Mouse (Mus musculus) forebrain, postnatal 0 days (tissue): ENCODE measurements around the gene Hoxd3. TPM values are rescaled to one million over a fixed set of nuclear protein-coding genes. Genes with fewer than 3 reads are reported as not detected.

Experiments
- ATAC-seq: fragments of 200-750 bp; cut with Nextera tagmentation; 2 replicates; pipeline ENCODE4 v1.8.0; 2017; ENCODE audit warnings: mild to moderate bottlenecking, moderate library complexity
- DNase-seq: peaks from one replicate; pipeline ENCODE4 v3.0.0-alpha.2; 2015
- H3K27ac ChIP-seq: fragments of 300-500 bp; sonication (generic); 2 replicates; pipeline ENCODE4 v1.5.1; 2014; ENCODE audit warnings: low read depth, mild to moderate bottlenecking, antibody characterized with exemption, low read length, moderate library complexity, mixed read lengths
- H3K27me3 ChIP-seq: fragments of 300-500 bp; sonication (generic); 2 replicates; pipeline ENCODE4 v1.6.1; 2014; ENCODE audit warnings: mild to moderate bottlenecking, low read length, mixed read lengths; ENCODE audit not compliant: insufficient read depth
- H3K36me3 ChIP-seq: fragments of 300-500 bp; sonication (generic); 2 replicates; pipeline ENCODE4 v1.6.1; 2014; ENCODE audit warnings: mild to moderate bottlenecking, moderate library complexity; ENCODE audit not compliant: insufficient read depth
- H3K4me1 ChIP-seq: fragments of 300-500 bp; sonication (generic); 2 replicates; pipeline ENCODE4 v1.6.1; 2014; ENCODE audit warnings: antibody characterized with exemption; ENCODE audit not compliant: insufficient read depth
- H3K4me2 ChIP-seq: fragments of 300-500 bp; sonication (generic); 2 replicates; pipeline ENCODE4 v1.6.1; 2014; ENCODE audit warnings: low read depth, mild to moderate bottlenecking, moderate library complexity
- H3K4me3 ChIP-seq: fragments of 300-500 bp; sonication (generic); 2 replicates; pipeline ENCODE4 v1.5.1; 2014; ENCODE audit warnings: low read depth, low read length, mixed read lengths
- H3K9ac ChIP-seq: fragments of 300-500 bp; sonication (generic); 2 replicates; pipeline ENCODE4 v1.6.1; 2014; ENCODE audit warnings: mild to moderate bottlenecking
- H3K9me3 ChIP-seq: fragments of 300-500 bp; sonication (generic); 2 replicates; pipeline ENCODE4 v1.6.1; 2016; ENCODE audit warnings: low read length
- CTCF ChIP-seq: sonication (generic); IDR thresholded peaks from 2 replicates; pipeline ENCODE4 v1.5.1; 2016; ENCODE audit warnings: antibody characterized with exemption, control low read depth, low read depth
- WGBS: fragments of 180-500 bp; shearing (Covaris S2); extraction: QIAGEN DNeasy Blood & Tissue Kit; methylation state at CpG from one replicate; pipeline ENCODE4 v1.1.7; 2014; 5-methylcytosine and 5-hydroxymethylcytosine counted together
- polyA plus RNA-seq: library from polyadenylated mRNA; unstranded; fragments of >200 nt; fragmentation: Nextera tagmentation; extraction: Ambion mirVana; gene quantifications from 2 replicates; pipeline ENCODE4 v1.2.1, GENCODE M21; 2015
- total RNA-seq: library from RNA; depleted of rRNA; stranded (reverse); fragments of >200 nt; gene quantifications from 2 replicates; pipeline ENCODE4 v1.2.3, GENCODE M21; 2014

The Hoxd3 gene
- total and polyA plus RNA-seq, 2 experiments from 2014 or later, result not detected

DNA sequence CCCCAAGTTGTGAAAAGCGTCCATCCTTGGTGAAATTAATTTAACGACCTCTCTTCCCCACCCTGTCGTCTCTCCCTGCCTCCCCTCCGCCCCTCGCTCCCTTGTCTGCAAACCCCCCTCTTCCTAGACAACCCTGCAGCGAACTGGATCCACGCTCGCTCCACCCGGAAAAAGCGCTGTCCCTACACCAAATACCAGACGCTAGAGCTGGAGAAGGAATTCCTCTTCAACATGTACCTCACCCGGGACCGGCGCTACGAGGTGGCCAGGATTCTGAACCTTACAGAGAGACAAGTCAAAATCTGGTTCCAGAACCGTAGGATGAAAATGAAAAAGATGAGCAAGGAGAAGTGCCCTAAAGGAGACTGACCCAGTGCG, 12.7 kb upstream of the Hoxd3 start:
- H3K4me1 ChIP-seq, result no peaks in the 10 kb centered on the region
- DNase-seq (no peak), ATAC-seq (no peak)
- H3K27ac ChIP-seq, result no peak overlapping the region
- H3K4me3 ChIP-seq, result no peak overlapping the region
- no peaks in the 10 kb centered on the region for H3K9me3 ChIP-seq
- no peak for TF ChIP-seq CTCF
- no peak overlapping the region for H3K9ac ChIP-seq
- no peaks in the 10 kb centered on the region for H3K36me3 ChIP-seq
- 3% methylated on average over 17 of the region's 17 CpGs for WGBS
- H3K4me2 ChIP-seq, result no peak overlapping the region
- peaks cover 84% of the 10 kb centered on the region for H3K27me3 ChIP-seq

DNA sequence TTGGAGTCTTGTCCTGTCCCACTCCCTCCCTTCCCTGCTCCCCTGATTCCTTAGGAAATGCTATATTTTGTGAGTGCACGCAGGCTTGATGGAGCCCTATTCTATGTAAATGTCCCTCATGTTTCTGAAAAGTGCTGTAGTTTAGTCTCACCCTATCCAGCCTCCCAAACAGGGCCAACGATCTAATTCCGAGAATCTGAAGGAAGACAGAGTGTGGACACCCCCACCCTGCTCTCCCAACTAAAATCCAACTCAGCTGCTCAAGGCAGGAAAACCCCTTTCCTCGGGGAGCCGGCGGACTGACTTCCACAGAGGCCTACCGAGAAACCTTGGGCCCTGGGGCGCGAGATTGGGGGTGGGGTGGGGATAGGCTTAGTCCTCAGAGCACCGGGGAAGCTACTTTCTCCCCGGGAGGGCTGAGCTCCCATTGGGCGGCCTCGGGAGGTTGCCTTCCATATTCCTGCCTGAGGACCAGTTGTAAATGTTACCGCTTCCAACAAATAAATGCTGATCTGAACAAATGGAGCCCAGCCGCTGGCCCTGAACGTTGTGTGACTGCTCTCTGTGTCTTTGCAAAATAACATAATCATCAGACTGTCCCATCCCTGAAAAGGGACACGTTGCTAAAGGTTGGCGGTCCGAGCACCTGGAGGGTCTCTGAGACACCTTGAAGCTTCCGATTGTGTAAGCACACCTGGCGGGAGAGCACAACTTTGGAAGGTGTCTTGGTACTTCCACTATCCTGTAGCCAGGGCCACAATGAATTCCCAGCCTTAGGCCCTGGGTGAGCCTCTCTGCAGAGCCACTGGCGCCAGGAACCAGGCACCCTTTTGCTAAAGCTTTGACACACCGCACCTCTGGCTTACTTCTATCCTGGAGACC, 11.8 kb upstream of the Hoxd3 start:
- ATAC-seq, result no peak
- WGBS, result 2% methylated on average over 23 of the region's 23 CpGs
- Histone ChIP-seq H3K4me1 (no peaks in the 10 kb centered on the region), H3K9me3 (no peaks in the 10 kb centered on the region), H3K9ac (no peak overlapping the region), H3K27me3 (peaks cover 84% of the 10 kb centered on the region), H3K27ac (no peak overlapping the region), H3K4me3 (no peak overlapping the region), H3K4me2 (no peak overlapping the region), H3K36me3 (no peaks in the 10 kb centered on the region)
- TF ChIP-seq CTCF, result no peak
- DNase-seq, result no peak

DNA sequence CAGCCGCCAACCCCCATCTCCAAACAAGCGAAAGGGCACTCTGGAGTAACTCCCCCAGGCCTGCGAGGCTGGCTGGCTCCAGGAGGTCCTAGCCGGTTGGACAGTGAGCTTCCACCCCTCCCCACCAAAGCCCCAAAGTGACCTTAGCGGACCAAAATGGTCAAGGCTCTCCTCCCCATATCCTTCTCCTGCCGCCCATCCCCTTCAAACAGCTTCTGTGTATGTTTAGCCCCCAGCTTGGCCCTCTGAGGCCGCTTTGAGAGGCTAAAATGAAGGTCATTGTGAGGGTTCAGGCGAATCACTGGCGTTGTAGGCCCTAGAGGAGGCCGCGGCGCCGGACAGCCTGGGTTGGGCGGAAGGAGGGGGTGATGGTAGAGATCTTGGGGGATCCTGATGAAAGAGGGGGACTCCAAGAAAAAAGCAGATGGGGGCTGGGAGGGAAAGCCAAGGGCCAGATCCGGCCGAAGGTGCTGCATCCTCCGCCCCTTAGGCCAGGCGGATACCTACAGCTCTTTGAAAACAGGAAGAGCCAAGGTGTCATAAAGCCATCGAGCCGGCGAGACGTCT, 11.1 kb upstream of the Hoxd3 start:
- H3K27me3 ChIP-seq, result peaks cover 80% of the 10 kb centered on the region
- H3K4me1 ChIP-seq, result no peaks in the 10 kb centered on the region
- WGBS, result 3% methylated on average over 22 of the region's 22 CpGs
- no peaks in the 10 kb centered on the region for H3K9me3 ChIP-seq
- H3K36me3 ChIP-seq, result no peaks in the 10 kb centered on the region
- no peak for TF ChIP-seq CTCF
- no peak for DNase-seq
- no peak overlapping the region for H3K9ac ChIP-seq
- H3K4me2 ChIP-seq, result no peak overlapping the region
- H3K27ac ChIP-seq, result no peak overlapping the region
- H3K4me3 ChIP-seq, result no peak overlapping the region
- ATAC-seq, result no peak

DNA sequence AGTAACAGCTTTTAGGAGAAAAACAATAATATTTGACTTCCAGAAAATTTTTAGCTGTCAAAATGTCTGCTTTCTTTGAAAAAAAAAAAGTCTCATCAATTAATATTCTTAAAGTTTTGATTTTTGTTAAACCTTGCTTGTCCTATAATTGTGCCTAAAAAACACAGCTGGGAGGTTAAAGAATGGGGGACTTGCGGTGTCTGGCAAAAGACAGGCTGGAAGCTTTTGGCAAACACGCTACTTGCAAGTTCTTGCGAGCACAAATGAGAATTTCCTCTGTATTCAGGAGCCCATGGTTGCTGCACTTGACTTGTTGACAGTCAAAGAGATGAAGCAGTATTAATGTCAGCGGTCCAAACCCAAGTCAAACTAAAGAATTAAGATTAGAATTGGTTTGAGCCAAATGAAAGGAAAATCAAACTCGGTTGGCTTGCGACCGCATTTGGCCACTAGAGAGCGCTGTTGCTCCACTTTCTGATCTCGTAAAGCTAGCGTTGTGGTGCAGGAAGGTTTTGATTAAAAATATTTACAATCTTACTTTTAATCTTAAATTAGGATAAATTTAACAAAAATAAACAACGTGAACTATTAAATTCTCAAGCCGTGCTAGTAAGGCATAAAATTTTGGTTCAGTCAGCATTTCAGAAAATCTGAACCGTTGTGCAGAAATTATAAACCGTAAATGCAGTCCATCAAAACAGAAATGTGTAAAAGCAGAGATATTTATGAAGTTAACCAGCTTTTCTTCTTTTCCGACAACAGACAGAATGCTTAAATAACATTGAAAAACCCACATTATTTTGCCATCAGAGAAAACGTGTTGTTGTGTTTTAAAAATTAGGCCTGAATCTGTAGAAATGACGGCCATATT, 9.5 kb upstream of the Hoxd3 start:
- peak; percentile 91 for TF ChIP-seq CTCF

DNA sequence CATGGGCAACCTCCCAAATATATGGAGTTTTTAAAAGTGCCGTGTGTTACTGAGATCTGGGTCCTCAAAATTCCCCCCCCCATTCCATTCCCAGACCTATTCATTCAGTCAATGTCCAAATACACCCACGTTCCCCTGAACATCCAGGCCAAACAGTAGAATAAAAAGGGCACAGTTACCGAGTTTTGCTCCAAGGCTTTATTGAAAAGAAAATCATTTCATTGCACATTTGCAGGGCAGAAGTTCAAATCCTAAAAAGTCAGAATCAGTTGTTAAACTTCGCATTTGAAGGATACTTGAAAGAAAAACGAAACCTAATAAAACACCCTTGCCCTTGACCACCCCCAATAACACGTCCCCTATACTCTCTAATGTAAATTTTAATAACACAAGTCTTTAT, 8.9 kb upstream of the Hoxd3 start:
- Histone ChIP-seq H3K9me3 (no peaks in the 10 kb centered on the region), H3K4me3 (no peak overlapping the region), H3K27ac (no peak overlapping the region), H3K36me3 (no peaks in the 10 kb centered on the region), H3K4me2 (no peak overlapping the region), H3K9ac (no peak overlapping the region), H3K4me1 (no peaks in the 10 kb centered on the region), H3K27me3 (peaks cover 78% of the 10 kb centered on the region)
- TF ChIP-seq CTCF, result no peak
- 14% methylated on average over 6 of the region's 6 CpGs for WGBS
- ATAC-seq (no peak), DNase-seq (no peak)

More for the DNA sequence above, 9.5 kb upstream of the Hoxd3 start:
- Histone ChIP-seq H3K27ac (no peak overlapping the region), H3K36me3 (no peaks in the 10 kb centered on the region), H3K9ac (no peak overlapping the region), H3K4me1 (no peaks in the 10 kb centered on the region), H3K9me3 (no peaks in the 10 kb centered on the region), H3K27me3 (peaks cover 78% of the 10 kb centered on the region), H3K4me3 (no peak overlapping the region), H3K4me2 (no peak overlapping the region)
- peak; percentile 94 for DNase-seq
- 10% methylated on average over 17 of the region's 17 CpGs for WGBS
- peak; percentile 58; the same call in 1 of the 2 replicates for ATAC-seq

DNA sequence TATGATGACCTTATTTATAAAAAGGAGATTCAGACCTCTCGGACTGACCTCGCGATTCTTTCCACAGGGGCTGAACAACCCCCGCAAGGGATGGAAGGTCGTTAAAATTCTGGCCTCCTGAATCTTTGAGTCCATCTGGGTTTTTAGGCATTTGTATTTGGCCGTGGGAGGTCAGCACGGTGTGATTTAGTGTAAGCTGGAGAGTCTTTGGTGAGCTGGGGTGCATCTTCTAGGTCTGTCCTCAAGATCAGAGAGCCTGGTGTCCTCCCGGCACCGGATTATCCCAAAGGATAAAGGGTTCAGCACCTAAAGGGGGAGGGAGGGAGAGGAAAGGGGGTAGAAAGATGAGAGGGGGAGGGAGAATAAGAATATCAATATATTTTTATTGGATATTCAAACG, 8.4 kb upstream of the Hoxd3 start:
- no peaks in the 10 kb centered on the region for H3K4me1 ChIP-seq
- WGBS, result 3% methylated on average over 10 of the region's 10 CpGs
- H3K9me3 ChIP-seq, result no peaks in the 10 kb centered on the region
- no peak overlapping the region for H3K4me2 ChIP-seq
- DNase-seq (no peak), ATAC-seq (no peak)
- peaks cover 82% of the 10 kb centered on the region for H3K27me3 ChIP-seq
- no peak overlapping the region for H3K27ac ChIP-seq
- H3K36me3 ChIP-seq, result no peaks in the 10 kb centered on the region
- no peak for TF ChIP-seq CTCF
- no peak overlapping the region for H3K4me3 ChIP-seq
- H3K9ac ChIP-seq, result no peak overlapping the region
